14 mouse cellular contexts compared by ENCODE assay signal in genomic region chr2:34843211-34843939, GRCm38 (mm10). TPM values are rescaled to one million over a fixed set of nuclear protein-coding genes. Genes with fewer than 3 reads are reported as not detected.
A peak's percentile ranks its signal among the peaks of the same experiment; 100 is the strongest.
DNase-seq lines count a peak whose midpoint lies in the region; ATAC-seq and TF ChIP-seq lines count a peak whose summit lies in the region.
"Had no signal": no experiment of that assay in that cellular context is flagged by ENCODE, and none has a peak within 500 bp of the region (broad histone marks: within the 10 kb centered on the region; RNA-seq: fewer than 3 reads in every experiment).

No protein-coding gene starts in this region.

- no peak for DNase-seq in liver, postnatal 0 days
- no peak for DNase-seq in liver, embryonic 11.5 days (ENCODE audit: low spot score)
- peak; percentile 16 to 25 for DNase-seq in gastrocnemius, adult 8-10 months (ENCODE audit: low spot score in 2 of 2)
- peak; percentile 78 to 83 for DNase-seq in kidney, postnatal 36 days
- DNase-seq: cerebellum, adult 9-11 months; retina, postnatal 1 day had no signal

- TF ChIP-seq CTCF in liver, postnatal 0 days (IDR thresholded peaks at IDR 0.05; ENCODE audit: low read depth): no peak
- no peak for TF ChIP-seq CTCF in intestine, postnatal 0 days (IDR thresholded peaks at IDR 0.05; ENCODE audit: low read depth)

- ATAC-seq in liver, postnatal 0 days: no peak
- no peak for ATAC-seq in liver, embryonic 11.5 days (replicated peaks; ENCODE audit: low FRiP score)
- ATAC-seq in intestine, postnatal 0 days: no peak
- no peak for ATAC-seq in erythroblast, adult 5-6 weeks (replicated peaks; ENCODE audit: low FRiP score, poor library complexity, severe bottlenecking)
- no peak for ATAC-seq in megakaryocyte progenitor cell, adult 5-6 weeks (replicated peaks; ENCODE audit: poor library complexity)

- WGBS in liver, postnatal 0 days (ENCODE audit: insufficient replicate concordance): 63% methylated on average over 11 of the region's 11 CpGs
- 75% methylated on average over 11 of the region's 11 CpGs for WGBS in liver, embryonic 11.5 days
- WGBS in intestine, postnatal 0 days: 74% methylated on average over 11 of the region's 11 CpGs

- H3K4me2 ChIP-seq in liver, postnatal 0 days (ENCODE audit: low read depth, low read length): no peak overlapping the region
- no peak overlapping the region for H3K4me2 ChIP-seq in liver, embryonic 11.5 days
- H3K4me2 ChIP-seq in intestine, postnatal 0 days (replicated peaks; ENCODE audit: low read depth): no peak overlapping the region
- H3K4me2 ChIP-seq: hindbrain, embryonic 14.5 days; limb, embryonic 12.5 days; midbrain, embryonic 12.5 days had no signal

- 0 out of 2 replicates have a peak, but pooled peaks have one; percentile 21 for TF ChIP-seq EP300 in liver, postnatal 0 days (IDR thresholded peaks at IDR 0.05; ENCODE audit: low read depth)

- H3K9ac ChIP-seq in liver, postnatal 0 days (replicated peaks): no peak overlapping the region
- no peak overlapping the region for H3K9ac ChIP-seq in liver, embryonic 11.5 days (ENCODE audit: low read depth, low read length)
- H3K9ac ChIP-seq in intestine, postnatal 0 days (ENCODE audit: low read depth, low read length): no peak overlapping the region
- H3K9ac ChIP-seq: hindbrain, embryonic 14.5 days; limb, embryonic 12.5 days; midbrain, embryonic 12.5 days had no signal

- H3K27ac ChIP-seq in liver, postnatal 0 days (ENCODE audit: low read depth): no peak overlapping the region
- H3K27ac ChIP-seq in liver, embryonic 11.5 days (ENCODE audit: low read depth, low read length): no peak overlapping the region
- H3K27ac ChIP-seq in intestine, postnatal 0 days (ENCODE audit: low read depth, low read length): no peak overlapping the region
- H3K27ac ChIP-seq: forebrain, embryonic 10.5 days; hindbrain, embryonic 14.5 days; limb, embryonic 12.5 days; midbrain, embryonic 12.5 days had no signal

- 0 out of 2 replicates have a peak, but pooled peaks cover under 1% of the 10 kb centered on the region for H3K27me3 ChIP-seq in liver, postnatal 0 days (ENCODE audit: insufficient read depth, low read length)
- H3K27me3 ChIP-seq in liver, embryonic 11.5 days (replicated peaks; ENCODE audit: control insufficient read depth, insufficient read depth, low read length): no peaks in the 10 kb centered on the region
- H3K27me3 ChIP-seq in intestine, postnatal 0 days (replicated peaks; ENCODE audit: control insufficient read depth, insufficient read depth, low read length): no peaks in the 10 kb centered on the region
- H3K27me3 ChIP-seq: limb, embryonic 12.5 days; midbrain, embryonic 12.5 days had no signal

- no peaks in the 10 kb centered on the region for H3K36me3 ChIP-seq in liver, postnatal 0 days (replicated peaks; ENCODE audit: insufficient read depth, low read length)
- no peaks in the 10 kb centered on the region for H3K36me3 ChIP-seq in liver, embryonic 11.5 days (ENCODE audit: control insufficient read depth, insufficient read depth, low read length)
- no peaks in the 10 kb centered on the region for H3K36me3 ChIP-seq in intestine, postnatal 0 days (ENCODE audit: control insufficient read depth, insufficient read depth)
- H3K36me3 ChIP-seq: limb, embryonic 12.5 days; midbrain, embryonic 12.5 days had no signal

- H3K4me1 ChIP-seq in liver, postnatal 0 days (ENCODE audit: insufficient read depth): no peaks in the 10 kb centered on the region
- no peaks in the 10 kb centered on the region for H3K4me1 ChIP-seq in liver, embryonic 11.5 days (replicated peaks; ENCODE audit: control insufficient read depth, insufficient read depth, low read length)
- H3K4me1 ChIP-seq in intestine, postnatal 0 days (replicated peaks; ENCODE audit: control insufficient read depth, insufficient read depth, low read length): no peaks in the 10 kb centered on the region
- H3K4me1 ChIP-seq: forebrain, embryonic 10.5 days; limb, embryonic 12.5 days; midbrain, embryonic 12.5 days had no signal

- H3K9me3 ChIP-seq in liver, postnatal 0 days (ENCODE audit: low read length): no peaks in the 10 kb centered on the region
- H3K9me3 ChIP-seq in liver, embryonic 11.5 days (ENCODE audit: control insufficient read depth, low read length): no peaks in the 10 kb centered on the region
- no peaks in the 10 kb centered on the region for H3K9me3 ChIP-seq in intestine, postnatal 0 days (ENCODE audit: control insufficient read depth)
- H3K9me3 ChIP-seq: forebrain, embryonic 10.5 days; limb, embryonic 12.5 days; midbrain, embryonic 12.5 days had no signal

- H3K4me3 ChIP-seq in liver, postnatal 0 days (ENCODE audit: low read depth, low read length): no peak overlapping the region
- H3K4me3 ChIP-seq in liver, embryonic 11.5 days (ENCODE audit: low read depth, low read length): no peak overlapping the region
- no peak overlapping the region for H3K4me3 ChIP-seq in intestine, postnatal 0 days (ENCODE audit: low read depth, low read length)
- H3K4me3 ChIP-seq: forebrain, embryonic 10.5 days; limb, embryonic 12.5 days; midbrain, embryonic 12.5 days had no signal

RNA-seq across cellular contexts. Expression of gene Gm34653, which starts 10.6 kb away (rescaled TPM):
- 0.06 TPM in 1 of 2 replicates, not detected in the other for polyA plus RNA-seq in liver, postnatal 0 days (2015; fragmentation: Nextera tagmentation; extraction: Ambion mirVana)
- not detected in 2 replicates for polyA plus RNA-seq in liver, embryonic 11.5 days (2014; fragmentation: Nextera tagmentation; extraction: Ambion mirVana)
- total RNA-seq in gastrocnemius, adult 8-10 months (2022): under 1 TPM in 3 of 4 experiments, not detected in 1; 0.15 to 0.19 (median 0.18) TPM
- polyA plus RNA-seq in intestine, postnatal 0 days (2015; fragmentation: Nextera tagmentation; extraction: Ambion mirVana): not detected in 2 replicates
- not detected in 2 replicates for total RNA-seq in erythroblast, adult 5-6 weeks (2015; ENCODE audit: low replicate concordance)
- total RNA-seq in erythroblast, adult 5-6 weeks (2017; ENCODE audit: low replicate concordance): not detected in 2 replicates
- 0.64 TPM in 1 of 2 replicates, not detected in the other for total RNA-seq in megakaryocyte progenitor cell, adult 5-6 weeks (2015)
- not detected in 2 replicates for total RNA-seq in megakaryocyte progenitor cell, adult 5-6 weeks (2017)
- polyA plus RNA-seq: forebrain, embryonic 10.5 days; hindbrain, embryonic 14.5 days; testis, adult 2 months had no signal

RNA-seq across cellular contexts. Expression of gene Fbxw2, which starts 17.3 kb away (rescaled TPM):
- 36.1 and 38.3 TPM in 2 replicates for polyA plus RNA-seq in liver, postnatal 0 days (2015; fragmentation: Nextera tagmentation; extraction: Ambion mirVana)
- polyA plus RNA-seq in liver, embryonic 11.5 days (2014; fragmentation: Nextera tagmentation; extraction: Ambion mirVana): 78.7 and 81.2 TPM in 2 replicates
- 10 to 100 TPM; 53.0 to 58.9 (median 56.3) TPM for total RNA-seq in gastrocnemius, adult 8-10 months (2022)
- polyA plus RNA-seq in intestine, postnatal 0 days (2015; fragmentation: Nextera tagmentation; extraction: Ambion mirVana): 36.8 and 39.7 TPM in 2 replicates
- total RNA-seq in erythroblast, adult 5-6 weeks (2015; ENCODE audit: low replicate concordance): 104 and 121 TPM in 2 replicates
- 178 and 181 TPM in 2 replicates for total RNA-seq in erythroblast, adult 5-6 weeks (2017; ENCODE audit: low replicate concordance)
- 47.7 and 48.8 TPM in 2 replicates for total RNA-seq in megakaryocyte progenitor cell, adult 5-6 weeks (2015)
- total RNA-seq in megakaryocyte progenitor cell, adult 5-6 weeks (2017): 49.1 and 54.3 TPM in 2 replicates

RNA-seq across cellular contexts. Expression of gene Cutal, which starts 30.8 kb away (rescaled TPM):
- 7.2 and 8.5 TPM in 2 replicates for polyA plus RNA-seq in liver, postnatal 0 days (2015; fragmentation: Nextera tagmentation; extraction: Ambion mirVana)
- 2.5 and 2.7 TPM in 2 replicates for polyA plus RNA-seq in liver, embryonic 11.5 days (2014; fragmentation: Nextera tagmentation; extraction: Ambion mirVana)
- total RNA-seq in gastrocnemius, adult 8-10 months (2022): under 1 TPM; 0.20 to 0.31 (median 0.22) TPM
- polyA plus RNA-seq in intestine, postnatal 0 days (2015; fragmentation: Nextera tagmentation; extraction: Ambion mirVana): 16.4 and 17.6 TPM in 2 replicates
- not detected in 2 replicates for total RNA-seq in erythroblast, adult 5-6 weeks (2015; ENCODE audit: low replicate concordance)
- not detected in 2 replicates for total RNA-seq in erythroblast, adult 5-6 weeks (2017; ENCODE audit: low replicate concordance)
- total RNA-seq in megakaryocyte progenitor cell, adult 5-6 weeks (2015): not detected in 2 replicates
- total RNA-seq in megakaryocyte progenitor cell, adult 5-6 weeks (2017): not detected in 2 replicates

RNA-seq across cellular contexts. Expression of gene Psmd5, which starts 31.4 kb away (rescaled TPM):
- polyA plus RNA-seq in liver, postnatal 0 days (2015; fragmentation: Nextera tagmentation; extraction: Ambion mirVana): 36.0 and 37.3 TPM in 2 replicates
- polyA plus RNA-seq in liver, embryonic 11.5 days (2014; fragmentation: Nextera tagmentation; extraction: Ambion mirVana): 138 and 147 TPM in 2 replicates
- 10 to 100 TPM; 11.0 to 18.6 (median 15.5) TPM for total RNA-seq in gastrocnemius, adult 8-10 months (2022)
- 47.5 and 52.2 TPM in 2 replicates for polyA plus RNA-seq in intestine, postnatal 0 days (2015; fragmentation: Nextera tagmentation; extraction: Ambion mirVana)
- total RNA-seq in erythroblast, adult 5-6 weeks (2015; ENCODE audit: low replicate concordance): 18.0 and 64.0 TPM in 2 replicates
- total RNA-seq in erythroblast, adult 5-6 weeks (2017; ENCODE audit: low replicate concordance): 11.8 and 25.0 TPM in 2 replicates
- 81.7 and 88.9 TPM in 2 replicates for total RNA-seq in megakaryocyte progenitor cell, adult 5-6 weeks (2015)
- total RNA-seq in megakaryocyte progenitor cell, adult 5-6 weeks (2017): 27.5 and 33.9 TPM in 2 replicates

RNA-seq across cellular contexts. Expression of gene Rabepk, which starts 43.7 kb away (rescaled TPM):
- polyA plus RNA-seq in liver, postnatal 0 days (2015; fragmentation: Nextera tagmentation; extraction: Ambion mirVana): 17.0 and 20.4 TPM in 2 replicates
- 43.5 and 56.5 TPM in 2 replicates for polyA plus RNA-seq in liver, embryonic 11.5 days (2014; fragmentation: Nextera tagmentation; extraction: Ambion mirVana)
- total RNA-seq in gastrocnemius, adult 8-10 months (2022): 10 to 100 TPM in 3 of 4 experiments, 1 to 10 TPM in 1; 7.4 to 13.1 (median 11.4) TPM
- polyA plus RNA-seq in intestine, postnatal 0 days (2015; fragmentation: Nextera tagmentation; extraction: Ambion mirVana): 19.1 and 19.6 TPM in 2 replicates
- 1.2 and 7.1 TPM in 2 replicates for total RNA-seq in erythroblast, adult 5-6 weeks (2015; ENCODE audit: low replicate concordance)
- 10.1 and 10.2 TPM in 2 replicates for total RNA-seq in erythroblast, adult 5-6 weeks (2017; ENCODE audit: low replicate concordance)
- total RNA-seq in megakaryocyte progenitor cell, adult 5-6 weeks (2015): 18.1 and 21.7 TPM in 2 replicates
- total RNA-seq in megakaryocyte progenitor cell, adult 5-6 weeks (2017): 40.4 and 52.7 TPM in 2 replicates

Comparison
In these comparisons a context has a peak if more than half of its experiments do, and no peak if none do; other contexts are left out.
1. DNase-seq: peak in gastrocnemius, adult 8-10 months (2 of 2) and kidney, postnatal 36 days (2 of 2); none in liver, postnatal 0 days (single experiment) and liver, embryonic 11.5 days (single experiment).